Mouse (Mus musculus) monocyte, adult 2 months (primary cell): Measurements from ENCODE around the gene Dchs1.

Experiments used
- DNase-seq, 2 experiments: peaks; one replicate each; pipeline ENCODE4 v3.0.0; 2022; ENCODE audit warnings: low spot score in 2 of 2, low read depth in 1 of 2

Dchs1 gene

DNA sequence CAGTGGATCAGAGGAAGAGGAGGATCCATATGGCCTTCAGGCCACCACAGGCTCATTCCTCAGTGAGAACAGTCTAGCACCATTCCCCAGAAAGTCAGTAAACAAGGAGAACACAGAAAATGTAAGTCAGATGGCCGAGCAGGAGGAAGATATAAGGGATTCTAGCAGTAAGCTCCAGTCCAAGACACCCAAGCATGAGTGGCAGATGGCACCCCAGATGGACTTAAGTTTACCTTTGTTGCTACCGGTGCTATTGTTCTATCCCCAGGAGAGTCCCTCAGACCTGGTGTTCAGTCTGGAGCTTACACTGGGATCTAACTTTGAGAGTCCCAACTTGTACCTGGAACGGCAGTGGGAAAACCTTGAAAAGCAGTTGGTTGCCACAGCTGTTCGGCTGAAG is 83.6 kb downstream of the Dchs1 start:
- DNase-seq, result no peak

DNA sequence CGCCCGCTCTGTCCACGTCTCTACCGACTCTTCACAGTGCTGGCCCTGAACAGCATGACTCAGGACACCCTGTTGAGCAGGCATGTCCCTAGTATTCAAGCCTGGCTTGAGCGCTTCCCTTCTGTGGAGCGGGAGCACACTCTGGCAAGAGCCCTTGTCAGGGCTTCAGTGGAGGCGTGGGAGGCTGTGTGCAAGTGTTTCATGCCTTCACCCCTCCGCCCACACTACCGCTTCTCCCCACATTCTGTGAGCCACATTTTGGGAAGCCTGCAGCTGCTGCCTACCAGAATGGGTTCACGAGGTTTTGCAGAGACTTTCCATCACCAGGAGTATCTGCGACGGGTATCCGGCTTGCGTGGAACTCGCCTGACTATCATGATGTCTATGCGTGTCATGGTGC is 84.3 kb downstream of the Dchs1 start:
- DNase-seq, result no peak
